Mouse (Mus musculus) lung, postnatal 10 days (tissue): Measurements from ENCODE around the gene Mtf2.
"Not testable (repeated sequence)": the region's sequence is repeated elsewhere in the genome, so short reads cannot be mapped to it uniquely, and the experiment has no call there.

Experiments used
- DNase-seq: peaks from one replicate; pipeline ENCODE4 v3.0.0; 2021

The Mtf2 gene

GRCm38 (mm10) chr5:108065465-108066411 is at the start of gene Mtf2:
TSS of gene Mtf2 (plus strand) at chr5:108065674.
- peak; percentile 97 for DNase-seq

GRCm38 (mm10) chr5:108017232-108017631 is 48.2 kb upstream of the Mtf2 start:
- DNase-seq: no peak

- DNase-seq: no peak
Measured at GRCm38 (mm10) chr5:108019367-108019766, 46.1 kb upstream of the Mtf2 start.

- DNase-seq: no peak
Measured at GRCm38 (mm10) chr5:108021346-108021745, 44.1 kb upstream of the Mtf2 start.

GRCm38 (mm10) chr5:108028230-108028629 is 37.2 kb upstream of the Mtf2 start:
- no peak for DNase-seq

GRCm38 (mm10) chr5:108028797-108029536 is 36.5 kb upstream of the Mtf2 start:
- not testable (repeated sequence) for DNase-seq

GRCm38 (mm10) chr5:108029968-108030367 is 35.5 kb upstream of the Mtf2 start:
- DNase-seq: peak; percentile 7

GRCm38 (mm10) chr5:108031267-108031666 is 34.2 kb upstream of the Mtf2 start:
- DNase-seq: no peak

GRCm38 (mm10) chr5:108034194-108034593 is 31.3 kb upstream of the Mtf2 start:
- peak; percentile 54 for DNase-seq

- no peak for DNase-seq
Measured at GRCm38 (mm10) chr5:108035523-108035922, 30.0 kb upstream of the Mtf2 start.

GRCm38 (mm10) chr5:108042061-108042460 is 23.4 kb upstream of the Mtf2 start:
- DNase-seq: no peak

- no peak for DNase-seq
Measured at GRCm38 (mm10) chr5:108043908-108044307, 21.6 kb upstream of the Mtf2 start.

- DNase-seq: no peak
Measured at GRCm38 (mm10) chr5:108049711-108050268, 15.7 kb upstream of the Mtf2 start.

- no peak for DNase-seq
Measured at GRCm38 (mm10) chr5:108051026-108051425, 14.4 kb upstream of the Mtf2 start.

GRCm38 (mm10) chr5:108051727-108052126 is 13.7 kb upstream of the Mtf2 start:
- not testable (repeated sequence) for DNase-seq

GRCm38 (mm10) chr5:108052200-108052599 is 13.3 kb upstream of the Mtf2 start:
- no peak for DNase-seq

- no peak for DNase-seq
Measured at GRCm38 (mm10) chr5:108053566-108053965, 11.9 kb upstream of the Mtf2 start.

GRCm38 (mm10) chr5:108060413-108060812 is 5.1 kb upstream of the Mtf2 start:
- DNase-seq: no peak

GRCm38 (mm10) chr5:108072301-108072700 is 6.8 kb downstream of the Mtf2 start:
- no peak for DNase-seq

- no peak for DNase-seq
Measured at GRCm38 (mm10) chr5:108076241-108076640, 10.8 kb downstream of the Mtf2 start.

- DNase-seq: no peak
Measured at GRCm38 (mm10) chr5:108076833-108077540, 11.5 kb downstream of the Mtf2 start.

GRCm38 (mm10) chr5:108079603-108080002 is 14.1 kb downstream of the Mtf2 start:
- DNase-seq: no peak

GRCm38 (mm10) chr5:108082380-108082779 is 16.9 kb downstream of the Mtf2 start:
- peak; percentile 13 for DNase-seq
